Mouse (Mus musculus) C2C12 (cell line): ENCODE data around the gene Cd276.

Experiments used
- CEBPB ChIP-seq: IDR thresholded peaks from one replicate; pipeline ENCODE4 v1.6.1; 2011; ENCODE audit warnings: low read depth, mild to moderate bottlenecking, control low read depth, moderate library complexity
- CTCF ChIP-seq: IDR thresholded peaks from one replicate; pipeline ENCODE4 v1.5.1; 2011; ENCODE audit not compliant: control insufficient read depth, insufficient read depth, insufficient read length
- FOSL1 ChIP-seq: IDR thresholded peaks from one replicate; pipeline ENCODE4 v1.8.0; 2011; ENCODE audit warnings: mild to moderate bottlenecking, low read length; ENCODE audit not compliant: poor library complexity, insufficient read depth, severe bottlenecking
- MAX ChIP-seq: IDR thresholded peaks from one replicate; pipeline ENCODE4 v1.6.1; 2011; ENCODE audit warnings: mild to moderate bottlenecking, control low read depth
- MYOD1 ChIP-seq: IDR thresholded peaks from one replicate; pipeline ENCODE4 v1.6.1; 2011; ENCODE audit warnings: low read depth; ENCODE audit not compliant: control insufficient read depth, insufficient read length
- USF1 ChIP-seq: IDR thresholded peaks from one replicate; pipeline ENCODE4 v1.6.1; 2011; ENCODE audit warnings: low read depth, mild to moderate bottlenecking, control low read depth, moderate library complexity

DNA sequence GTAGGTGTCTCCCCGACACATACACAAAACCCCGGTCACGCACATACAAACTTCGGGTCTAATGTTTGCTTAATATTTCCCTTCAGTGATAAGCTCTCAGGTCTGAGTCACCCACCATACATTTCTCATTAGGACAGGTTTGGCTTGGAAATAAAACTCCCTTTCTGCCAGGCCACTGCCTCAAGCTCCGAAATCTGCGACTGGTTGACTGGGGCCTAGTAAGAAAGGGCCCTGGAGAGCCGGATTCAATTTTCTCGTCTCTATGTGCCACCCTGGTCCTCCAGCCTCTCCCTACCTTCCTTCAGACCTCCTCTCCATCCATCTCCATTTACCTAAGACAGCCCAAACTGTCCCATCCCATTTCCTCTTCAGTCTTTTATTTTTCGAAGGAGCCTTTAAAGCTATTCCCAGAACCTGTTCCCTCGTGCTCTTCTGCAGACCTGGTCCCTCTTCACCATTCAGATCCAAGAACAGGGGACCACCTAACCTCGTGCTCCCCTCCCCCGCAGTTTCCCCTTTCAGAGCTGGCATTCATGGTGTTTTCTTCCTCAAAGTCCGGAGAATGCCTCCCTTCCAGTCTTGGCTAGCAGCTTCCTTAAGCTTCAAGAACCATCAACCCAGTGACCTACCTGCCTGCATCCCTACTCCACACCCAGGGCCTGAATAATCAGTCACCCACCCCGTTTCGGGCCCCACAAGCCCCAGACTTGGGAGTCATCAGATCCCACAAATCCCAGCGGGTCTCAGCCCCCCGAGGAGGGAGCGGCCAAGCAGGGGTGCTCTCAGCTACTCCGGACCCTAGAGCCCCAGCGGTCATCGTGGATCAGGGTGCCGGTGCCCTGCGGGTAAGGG is 955 bp downstream of the Cd276 start:
- no peak for TF ChIP-seq USF1
- no peak for TF ChIP-seq FOSL1
- TF ChIP-seq MYOD1, result no peak
- TF ChIP-seq CTCF, result no peak
- no peak for TF ChIP-seq MAX
- TF ChIP-seq CEBPB, result no peak
